Mouse (Mus musculus) heart, embryonic 11.5 days (tissue): ENCODE measurements at regions not wholly inside any gene's neighbourhood (a gene's known extent, or its start where the extent isn't known, plus 50 kb on each side); places are given as distances from the start of the nearest gene placed in this dataset.

Source experiments
- ATAC-seq: fragments of 200-750 bp; cut with Nextera tagmentation; replicated peaks from 2 replicates; pipeline ENCODE4 v1.8.0; 2017; ENCODE audit warnings: moderate library complexity; ENCODE audit not compliant: insufficient number of reproducible peaks, low FRiP score, low TSS enrichment
- H3K27ac ChIP-seq: fragments of 300-500 bp; sonication (generic); 2 replicates; pipeline ENCODE4 v1.5.1; 2014; ENCODE audit warnings: mild to moderate bottlenecking, low read depth, low read length
- H3K27me3 ChIP-seq: fragments of 300-500 bp; sonication (generic); 2 replicates; pipeline ENCODE4 v1.6.1; 2014; ENCODE audit warnings: mild to moderate bottlenecking, low read length, mixed read lengths; ENCODE audit not compliant: control insufficient read depth, insufficient read depth
- H3K36me3 ChIP-seq: fragments of 300-500 bp; sonication (generic); 2 replicates; pipeline ENCODE4 v1.6.1; 2014; ENCODE audit warnings: mild to moderate bottlenecking, low read length, moderate library complexity, mixed read lengths; ENCODE audit not compliant: control insufficient read depth, insufficient read depth
- H3K4me1 ChIP-seq: fragments of 300-500 bp; sonication (generic); 2 replicates; pipeline ENCODE4 v1.6.1; 2014; ENCODE audit warnings: low read length; ENCODE audit not compliant: control insufficient read depth, insufficient read depth
- H3K4me2 ChIP-seq: fragments of 300-500 bp; sonication (generic); 2 replicates; pipeline ENCODE4 v1.6.1; 2014; ENCODE audit warnings: mild to moderate bottlenecking, moderate library complexity
- H3K4me3 ChIP-seq: fragments of 300-500 bp; sonication (generic); 2 replicates; pipeline ENCODE4 v1.5.1; 2014; ENCODE audit warnings: low read depth, low read length
- H3K9ac ChIP-seq: fragments of 300-500 bp; sonication (generic); 2 replicates; pipeline ENCODE4 v1.6.1; 2014; ENCODE audit warnings: mild to moderate bottlenecking, low read depth, low read length, moderate library complexity
- H3K9me3 ChIP-seq: fragments of 300-500 bp; sonication (generic); replicated peaks from 2 replicates; pipeline ENCODE4 v1.6.1; 2016; ENCODE audit warnings: low read length; ENCODE audit not compliant: control insufficient read depth
- WGBS: fragments of 180-500 bp; shearing (Covaris S2); extraction: QIAGEN DNeasy Blood & Tissue Kit; methylation state at CpG from one replicate; pipeline ENCODE4 v1.1.7; 2014; ENCODE audit not compliant: insufficient replicate concordance; 5-methylcytosine and 5-hydroxymethylcytosine counted together

- Histone ChIP-seq H3K27ac (no peak overlapping the region), H3K4me3 (no peak overlapping the region), H3K27me3 (no peaks in the 10 kb centered on the region), H3K36me3 (no peaks in the 10 kb centered on the region), H3K9ac (no peak overlapping the region), H3K4me1 (peaks cover 11% of the 10 kb centered on the region), H3K4me2 (no peak overlapping the region), H3K9me3 (no peaks in the 10 kb centered on the region)
- WGBS, result 70% methylated on average over 2 of the region's 2 CpGs
- no peak for ATAC-seq
Measured at GRCm38 (mm10) chr1:157018726-157019125, 79.3 kb upstream of the Ralgps2 start.

GRCm38 (mm10) chr1:157017198-157017994, 78.0 kb upstream of the Ralgps2 start:
- Histone ChIP-seq H3K27ac (no peak overlapping the region), H3K4me2 (no peak overlapping the region), H3K27me3 (no peaks in the 10 kb centered on the region), H3K4me3 (no peak overlapping the region), H3K36me3 (no peaks in the 10 kb centered on the region), H3K9me3 (no peaks in the 10 kb centered on the region), H3K4me1 (peaks cover 14% of the 10 kb centered on the region), H3K9ac (no peak overlapping the region)
- ATAC-seq, result no peak
- WGBS, result 74% methylated on average over 13 of the region's 13 CpGs

- WGBS, result 50% methylated on average over 8 of the region's 8 CpGs
- Histone ChIP-seq H3K4me1 (peaks cover 14% of the 10 kb centered on the region), H3K36me3 (no peaks in the 10 kb centered on the region), H3K27ac (no peak overlapping the region), H3K9ac (no peak overlapping the region), H3K4me2 (no peak overlapping the region), H3K9me3 (no peaks in the 10 kb centered on the region), H3K4me3 (no peak overlapping the region), H3K27me3 (no peaks in the 10 kb centered on the region)
- no peak for ATAC-seq
Measured at GRCm38 (mm10) chr1:157016625-157017024, 77.2 kb upstream of the Ralgps2 start.

DNA sequence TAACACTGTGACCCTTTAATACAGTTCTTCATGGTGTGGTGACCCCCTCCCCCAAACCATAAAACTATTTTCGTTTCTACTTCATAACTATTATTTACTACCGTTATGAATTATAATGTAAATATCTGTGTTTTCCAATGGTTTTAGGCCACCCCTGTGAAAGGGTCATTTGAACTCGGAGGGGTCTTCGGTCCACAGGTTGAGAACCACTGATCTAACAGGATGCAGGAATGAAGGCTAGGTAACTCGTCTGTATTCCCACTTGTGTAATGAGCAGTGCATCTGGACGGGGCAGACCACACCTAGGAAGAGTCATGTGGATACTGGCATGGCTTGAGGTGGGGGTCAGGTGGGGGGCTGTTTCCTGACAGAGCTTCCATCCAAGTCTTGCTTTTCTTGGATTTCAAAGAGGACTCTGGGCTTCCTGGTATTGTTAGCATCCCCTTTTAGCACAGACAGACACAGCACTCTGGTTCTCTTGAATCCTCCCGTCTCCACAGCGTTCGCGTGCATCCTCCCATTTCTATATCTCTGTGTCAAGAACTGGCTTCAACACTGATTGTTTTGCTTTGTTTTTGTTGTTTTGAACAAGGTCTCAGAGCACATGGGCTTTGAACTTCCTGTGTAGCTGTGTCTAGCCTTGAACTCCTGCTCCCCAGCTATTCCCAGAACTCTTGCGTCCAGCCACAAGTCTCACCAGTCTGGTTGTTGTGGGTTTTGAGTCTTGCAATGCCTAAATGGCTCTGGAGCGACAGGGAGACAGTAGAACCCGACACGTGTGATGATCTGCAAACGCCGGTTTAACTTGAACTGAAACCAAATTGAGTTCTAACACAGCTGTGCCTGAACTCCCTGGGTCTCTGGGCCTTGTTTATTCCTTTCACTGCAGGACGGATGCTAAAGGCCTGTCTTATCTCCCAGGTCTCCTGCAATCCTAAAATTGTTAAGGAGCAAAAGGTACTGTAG, 75.4 kb upstream of the Ralgps2 start:
- H3K9ac ChIP-seq, result no peak overlapping the region
- 79% methylated on average over 17 of the region's 17 CpGs for WGBS
- no peak overlapping the region for H3K4me3 ChIP-seq
- H3K4me1 ChIP-seq, result peaks cover 11% of the 10 kb centered on the region
- no peak overlapping the region for H3K27ac ChIP-seq
- H3K27me3 ChIP-seq, result no peaks in the 10 kb centered on the region
- no peaks in the 10 kb centered on the region for H3K9me3 ChIP-seq
- H3K36me3 ChIP-seq, result no peaks in the 10 kb centered on the region
- H3K4me2 ChIP-seq, result no peak overlapping the region
- ATAC-seq, result no peak

DNA sequence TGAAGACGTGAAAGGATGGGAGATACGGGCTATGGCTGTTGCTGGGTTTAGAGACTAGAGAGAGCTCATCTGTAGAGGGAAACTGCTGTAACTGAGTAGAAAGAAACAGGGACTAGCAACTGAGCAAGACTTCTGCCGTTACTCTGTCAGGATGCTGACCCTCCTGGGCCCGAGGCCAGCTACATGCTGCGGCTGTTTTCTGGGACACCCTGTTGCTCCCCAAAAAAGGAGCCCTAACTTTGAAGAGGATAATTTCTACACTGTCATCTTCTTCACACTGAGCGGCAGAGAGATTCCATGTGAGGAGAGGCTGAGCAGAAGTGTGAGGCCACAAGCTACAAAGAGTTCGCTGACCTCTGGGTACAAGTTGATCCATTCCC, 74.2 kb upstream of the Ralgps2 start:
- Histone ChIP-seq H3K4me1 (peaks cover 12% of the 10 kb centered on the region), H3K9me3 (no peaks in the 10 kb centered on the region), H3K9ac (0 out of 2 replicates have a peak overlapping the region, but pooled peaks have one; percentile 34), H3K36me3 (no peaks in the 10 kb centered on the region), H3K4me2 (no peak overlapping the region), H3K4me3 (no peak overlapping the region), H3K27ac (no peak overlapping the region), H3K27me3 (no peaks in the 10 kb centered on the region)
- WGBS, result 70% methylated on average over 7 of the region's 7 CpGs
- ATAC-seq, result no peak

GRCm38 (mm10) chr1:157012950-157013668, 73.7 kb upstream of the Ralgps2 start:
- Histone ChIP-seq H3K4me3 (no peak overlapping the region), H3K27ac (no peak overlapping the region), H3K9me3 (no peaks in the 10 kb centered on the region), H3K36me3 (no peaks in the 10 kb centered on the region), H3K4me1 (peaks cover 15% of the 10 kb centered on the region), H3K27me3 (no peaks in the 10 kb centered on the region), H3K4me2 (no peak overlapping the region), H3K9ac (0 out of 2 replicates have a peak overlapping the region, but pooled peaks have one; percentile 34)
- WGBS, result 62% methylated on average over 7 of the region's 7 CpGs
- no peak for ATAC-seq

- H3K9me3 ChIP-seq, result no peaks in the 10 kb centered on the region
- no peak for ATAC-seq
- WGBS, result 89% methylated on average over 6 of the region's 6 CpGs
Measured at GRCm38 (mm10) chr1:157011226-157011625, 71.8 kb upstream of the Ralgps2 start.

DNA sequence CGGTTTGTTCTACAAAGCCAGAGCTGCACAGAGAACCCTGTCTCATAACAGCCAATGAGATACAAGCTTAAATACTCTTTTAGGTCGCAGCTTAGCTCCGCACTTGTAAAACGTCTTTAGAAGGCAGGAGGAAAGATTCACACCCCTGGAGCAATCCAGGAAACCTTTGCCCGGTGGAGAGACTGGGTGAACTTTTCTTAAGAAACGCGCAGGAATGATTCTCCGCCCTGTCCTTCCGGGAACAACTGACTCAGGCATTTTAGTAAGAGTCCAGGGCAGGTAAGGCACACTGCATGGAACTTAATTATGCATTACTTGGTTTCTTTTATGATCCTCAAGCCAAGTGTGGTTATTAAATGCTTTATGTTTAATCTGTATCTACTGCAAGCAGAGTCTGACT, 70.0 kb upstream of the Ralgps2 start:
- Histone ChIP-seq H3K4me2 (no peak overlapping the region), H3K27ac (no peak overlapping the region), H3K36me3 (no peaks in the 10 kb centered on the region), H3K4me1 (peaks cover 23% of the 10 kb centered on the region), H3K9ac (no peak overlapping the region), H3K27me3 (no peaks in the 10 kb centered on the region), H3K9me3 (no peaks in the 10 kb centered on the region), H3K4me3 (no peak overlapping the region)
- no peak for ATAC-seq
- 70% methylated on average over 9 of the region's 9 CpGs for WGBS

More at GRCm38 (mm10) chr1:157011226-157011625, 71.8 kb upstream of the Ralgps2 start:
- Histone ChIP-seq H3K4me1 (peaks cover 23% of the 10 kb centered on the region), H3K36me3 (no peaks in the 10 kb centered on the region), H3K27me3 (no peaks in the 10 kb centered on the region), H3K4me2 (no peak overlapping the region), H3K9ac (no peak overlapping the region), H3K27ac (no peak overlapping the region), H3K4me3 (no peak overlapping the region)
